Mouse (Mus musculus) heart, postnatal 25 days (tissue): ENCODE results near the gene Prc1. TPM values are rescaled to one million over a fixed set of nuclear protein-coding genes. Genes with fewer than 3 reads are reported as not detected.

Experiments used
- DNase-seq: peaks from one replicate; pipeline ENCODE4 v3.0.0; 2022; ENCODE audit warnings: low spot score
- intact Hi-C: fragments of 180-260 bp; cut with DNase I; formaldehyde crosslinking; loops from one replicate; pipeline ENCODE4 v1.15.1; 2025
- total RNA-seq, 2 experiments: library from RNA; stranded (reverse); gene quantifications; 2 replicates each; pipeline ENCODE4 v1.2.3; 2021

Prc1 gene
- total RNA-seq, result 1 to 10 TPM; 2.9 to 3.7 TPM

DNA sequence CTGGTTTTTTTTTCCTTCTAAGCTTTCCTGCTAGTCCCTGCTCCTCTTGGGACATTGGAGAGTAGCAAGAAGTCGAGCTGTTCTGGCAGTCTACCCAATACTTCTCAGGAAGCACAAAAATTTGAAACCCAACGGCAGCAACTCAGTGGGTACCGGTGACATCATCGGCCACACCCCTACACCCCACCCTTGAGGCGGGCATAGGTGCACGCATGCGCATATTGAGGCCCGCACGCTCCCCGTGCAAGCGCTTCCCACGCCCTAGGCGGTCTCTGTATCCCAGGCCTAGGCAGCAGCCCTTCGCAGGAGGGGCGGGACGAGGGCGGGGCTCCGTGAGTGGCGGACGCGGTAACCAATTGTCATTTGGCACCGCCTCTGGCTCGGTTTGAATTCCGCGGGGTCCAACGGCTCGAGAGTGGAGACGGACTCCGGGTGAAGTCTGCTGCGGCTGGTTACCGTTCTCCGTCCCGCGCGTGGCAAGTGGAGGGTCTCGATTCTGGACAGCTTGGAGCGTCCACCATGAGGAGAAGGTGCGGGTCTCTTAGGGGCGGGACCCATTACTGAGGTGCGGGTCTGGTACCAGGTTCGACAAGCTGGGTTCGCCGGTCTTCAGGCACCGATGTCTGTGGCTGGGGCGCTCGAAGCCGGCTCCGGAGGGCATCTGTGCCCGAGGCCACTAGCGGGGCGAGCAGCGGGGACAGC is at the start of gene Prc1:
Gene Prc1, plus strand, starts transcription at position 389 of the 702 bp plus-strand sequence.
- peak; percentile 98 for DNase-seq
- intact Hi-C loops, result no loop called here

DNA sequence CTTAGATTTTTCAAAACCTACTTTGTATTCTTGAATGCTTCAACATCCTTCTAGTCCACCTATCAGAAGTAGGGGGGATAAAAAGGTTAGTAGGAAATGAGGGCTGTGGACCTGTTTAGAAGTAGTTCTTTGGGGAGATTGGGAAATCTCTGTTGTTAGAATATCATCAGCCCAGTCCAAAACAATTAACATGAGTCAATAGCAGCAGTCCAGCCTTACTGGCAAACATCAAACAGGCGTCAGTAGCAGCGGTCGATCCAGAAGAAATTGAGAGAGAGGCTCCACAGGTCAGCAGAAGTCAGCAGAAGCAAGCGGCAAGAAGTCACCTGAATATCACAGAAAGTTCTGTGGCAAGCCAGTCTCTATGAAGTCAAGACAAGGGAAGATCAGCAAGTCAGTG is 49.4 kb upstream of the Prc1 start:
- DNase-seq, result no peak
- intact Hi-C loops, result no loop called here

DNA sequence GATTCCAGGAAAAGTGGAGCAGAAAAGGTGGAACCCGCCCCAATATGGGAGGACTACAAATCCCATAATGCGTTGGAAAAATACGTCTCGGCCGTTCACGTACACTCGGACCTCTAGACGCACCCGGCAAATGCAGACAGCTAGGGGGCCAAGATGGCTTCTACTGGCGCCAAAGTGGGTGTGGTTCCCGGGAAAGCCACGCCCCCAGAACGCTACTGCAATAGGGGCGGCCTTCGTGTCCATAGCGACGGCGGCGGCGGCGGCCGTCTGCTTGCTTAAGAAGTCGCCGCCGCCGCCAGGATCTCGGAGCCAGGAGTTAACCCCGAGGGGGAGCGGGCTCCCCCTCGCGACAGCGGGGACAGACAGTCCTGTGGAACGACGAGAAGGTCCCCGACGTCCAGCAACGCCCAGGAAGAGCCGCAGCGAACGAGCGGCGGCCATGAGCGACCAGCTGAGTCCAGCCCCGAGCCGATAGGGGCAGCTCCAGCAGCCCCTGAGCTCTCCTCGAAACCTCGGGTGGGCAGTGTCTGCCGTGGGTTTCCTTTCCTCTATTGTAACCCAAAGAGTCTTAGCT is 48.0 kb upstream of the Prc1 start, which contains the start of gene Ttll13:
Gene Ttll13, plus strand, starts transcription at position 229 of the 574 bp plus-strand sequence.
- DNase-seq, result peak; percentile 94

DNA sequence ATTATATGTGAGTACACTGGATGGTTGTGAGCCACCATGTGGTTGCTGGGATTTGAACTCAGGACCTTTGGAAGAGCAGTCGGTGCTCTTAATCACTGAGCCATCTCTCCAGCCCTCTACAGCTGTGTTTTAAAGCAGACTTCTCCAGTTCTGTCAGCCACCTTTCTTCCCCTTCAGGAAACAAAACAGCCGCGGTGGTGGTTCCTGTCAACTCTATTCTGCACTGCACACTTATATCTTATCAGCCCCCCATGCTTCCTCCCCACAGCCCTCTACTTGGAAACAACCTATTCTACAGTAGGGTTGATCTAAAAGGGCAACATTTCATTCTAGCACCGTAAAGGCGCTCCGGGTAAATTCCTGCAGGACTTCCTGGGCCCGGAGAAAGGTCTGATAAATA is 47.4 kb upstream of the Prc1 start:
- no peak for DNase-seq
- intact Hi-C loops, result no loop called here

More for the DNA sequence above, 48.0 kb upstream of the Prc1 start, which contains the start of gene Ttll13:
- intact Hi-C loops, result no loop called here

GRCm38 (mm10) chr7:80252437-80252836 is 41.8 kb upstream of the Prc1 start:
- intact Hi-C loops, result no loop called here
- no peak for DNase-seq

DNA sequence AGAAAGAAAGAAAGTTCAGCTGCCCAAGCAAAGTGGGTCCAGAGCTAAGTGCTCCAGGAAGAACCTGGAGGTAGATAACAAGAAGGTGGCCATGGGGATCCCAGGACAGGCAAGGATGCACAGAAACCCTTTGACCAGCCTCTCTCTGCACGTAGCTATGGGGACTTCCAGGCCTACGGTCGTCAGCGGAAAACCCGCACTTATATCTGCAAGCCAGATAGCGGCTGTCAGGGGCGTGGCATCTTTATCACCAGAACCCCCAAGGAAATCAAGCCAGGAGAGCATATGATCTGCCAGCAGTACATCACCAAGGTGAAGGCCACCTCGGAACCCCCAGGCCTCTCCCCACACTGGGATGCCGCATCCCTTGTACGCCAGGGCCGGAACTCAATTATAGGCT is 41.4 kb upstream of the Prc1 start:
- intact Hi-C loops, result no loop called here

DNA sequence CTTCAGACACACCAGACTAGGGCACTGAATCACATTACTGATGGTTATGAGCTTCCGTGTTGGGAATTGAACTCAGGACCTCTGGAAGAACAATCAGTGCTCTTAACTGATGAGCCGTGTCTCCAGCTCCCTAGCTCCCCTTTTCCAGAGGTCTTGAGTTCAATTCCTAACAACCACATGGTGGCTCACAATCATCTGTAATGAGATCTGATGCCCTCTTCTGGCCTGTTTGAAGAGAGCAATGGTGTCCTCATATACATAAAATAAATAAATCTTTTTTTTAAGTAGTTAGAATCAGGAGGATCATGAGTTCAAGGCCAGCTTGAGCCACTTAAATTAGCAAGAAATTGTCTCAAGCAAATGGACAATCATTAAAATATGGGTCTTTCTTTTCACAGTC is 38.3 kb upstream of the Prc1 start:
- intact Hi-C loops, result no loop called here
- no peak for DNase-seq

More for the DNA sequence above, 41.4 kb upstream of the Prc1 start:
- DNase-seq, result no peak

GRCm38 (mm10) chr7:80257706-80258105 is 36.5 kb upstream of the Prc1 start:
- no peak for DNase-seq
- intact Hi-C loops, result no loop called here

DNA sequence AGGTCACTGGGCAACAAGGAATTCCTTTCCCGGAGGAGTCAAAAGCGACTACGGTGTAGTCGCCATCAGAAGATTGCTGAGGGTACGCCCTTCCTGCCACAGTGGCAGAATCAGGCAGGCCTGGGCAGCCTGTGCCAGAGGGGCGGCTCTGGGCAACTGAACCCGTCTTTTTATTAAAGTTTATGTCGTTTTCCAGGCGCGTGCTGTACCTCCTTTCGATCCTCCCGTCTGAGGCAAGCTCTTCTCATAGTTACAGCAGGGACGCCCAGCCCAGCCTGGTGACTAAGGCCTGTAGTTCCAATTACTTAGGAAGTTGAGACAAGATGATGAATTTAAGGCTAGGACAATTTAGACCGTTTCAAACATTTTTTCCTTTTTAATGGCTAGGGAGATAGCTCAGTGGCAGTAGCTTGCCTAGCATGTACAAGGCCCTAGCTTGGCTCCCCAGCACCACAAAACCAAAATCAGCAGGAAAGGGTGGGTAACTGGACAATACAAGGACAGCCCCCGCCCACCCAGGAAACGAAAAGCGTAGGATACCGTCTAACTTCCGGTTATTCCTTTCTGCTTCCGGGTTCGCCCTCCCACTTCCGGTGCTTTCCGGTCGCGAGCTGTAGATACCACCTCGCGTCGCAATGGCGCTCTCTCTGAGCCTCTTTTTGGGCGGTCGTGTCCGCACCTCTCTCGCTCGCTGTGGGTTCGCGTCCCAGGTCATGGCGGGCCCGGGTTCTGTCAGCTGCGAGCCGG is 33.5 kb upstream of the Prc1 start, which contains the start of gene Ngrn:
Gene Ngrn, plus strand, starts transcription at position 591 of the 747 bp plus-strand sequence.
- DNase-seq, result peak; percentile 76
- intact Hi-C loops, result no loop called here

DNA sequence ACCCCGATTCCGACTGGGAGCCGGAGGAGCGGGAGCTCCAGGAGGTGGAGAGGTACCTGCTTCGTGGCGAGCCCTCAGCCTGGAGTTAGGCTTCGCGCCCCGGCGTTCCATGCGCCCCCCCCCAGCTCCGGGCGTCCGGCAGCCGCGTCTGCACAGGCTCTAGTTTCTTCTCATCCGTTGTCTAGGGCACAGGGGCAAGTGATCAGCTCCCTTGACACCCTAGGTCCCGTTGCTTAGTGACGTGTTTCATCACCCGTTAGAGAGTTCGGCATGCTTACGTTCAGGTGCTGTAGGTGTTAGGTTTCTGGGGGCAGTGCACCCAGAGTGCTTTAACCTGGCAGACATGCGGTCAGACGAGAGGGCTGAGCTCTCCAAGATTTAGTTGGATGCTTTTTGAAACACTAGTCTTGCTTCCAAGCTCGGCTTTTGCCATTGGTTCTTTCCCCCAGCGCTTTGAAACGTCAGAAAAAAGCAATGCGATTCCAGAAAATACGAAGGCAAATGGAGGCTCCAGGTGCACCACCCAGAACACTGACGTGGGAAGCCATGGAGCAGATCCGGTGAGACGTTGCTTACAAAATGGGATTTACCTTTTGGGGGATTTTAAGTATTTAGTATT is 32.8 kb upstream of the Prc1 start:
- no peak for DNase-seq
- intact Hi-C loops, result no loop called here

GRCm38 (mm10) chr7:80264606-80265005 is 29.6 kb upstream of the Prc1 start:
- intact Hi-C loops, result no loop called here
- DNase-seq, result no peak

- no peak for DNase-seq
- intact Hi-C loops, result no loop called here
Observed at GRCm38 (mm10) chr7:80267764-80268163, 26.5 kb upstream of the Prc1 start.

DNA sequence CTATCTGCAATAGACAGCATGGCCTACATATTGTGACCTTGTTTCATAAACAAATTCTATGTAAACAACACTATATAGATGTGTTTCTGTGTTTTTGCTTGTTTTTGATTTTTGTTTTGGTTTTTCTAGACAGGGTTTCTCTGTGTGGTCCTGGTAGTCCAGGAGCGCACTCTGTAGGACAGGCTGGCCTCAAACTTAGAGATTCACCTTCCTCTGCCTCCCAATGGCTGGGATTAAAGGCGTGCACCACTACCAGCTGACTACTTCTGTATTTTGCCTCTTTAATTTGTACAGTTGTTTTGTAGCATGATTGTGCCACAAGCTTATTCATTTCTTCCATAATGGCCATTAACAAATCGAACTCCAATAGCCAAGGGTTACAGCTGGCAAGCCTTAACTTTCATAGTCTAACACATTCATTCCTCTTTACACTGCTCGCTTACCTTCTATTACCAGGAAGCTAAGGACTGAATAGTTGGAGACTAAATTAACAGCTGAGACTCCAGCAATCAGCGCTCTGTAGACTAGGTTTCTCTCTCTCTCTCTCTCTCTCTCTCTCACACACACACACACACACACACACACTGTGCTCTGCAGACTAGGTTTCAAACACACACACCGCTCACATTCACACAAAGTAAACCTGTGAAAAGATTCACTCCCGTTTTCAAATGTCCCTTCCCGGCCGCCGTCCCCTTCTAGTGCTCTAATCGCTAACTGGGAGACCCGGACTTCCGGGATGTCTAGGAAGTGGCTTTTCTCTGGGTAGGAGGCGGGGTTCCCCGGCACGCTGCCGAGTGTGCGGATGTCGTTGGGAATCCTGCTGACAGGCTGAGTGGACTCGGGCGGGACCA is 25.1 kb upstream of the Prc1 start, which contains the start of gene Vps33b:
Gene Vps33b, plus strand, starts transcription at position 753 of the 854 bp plus-strand sequence.
- peak; percentile 89 for DNase-seq
- intact Hi-C loops, result no loop called here

DNA sequence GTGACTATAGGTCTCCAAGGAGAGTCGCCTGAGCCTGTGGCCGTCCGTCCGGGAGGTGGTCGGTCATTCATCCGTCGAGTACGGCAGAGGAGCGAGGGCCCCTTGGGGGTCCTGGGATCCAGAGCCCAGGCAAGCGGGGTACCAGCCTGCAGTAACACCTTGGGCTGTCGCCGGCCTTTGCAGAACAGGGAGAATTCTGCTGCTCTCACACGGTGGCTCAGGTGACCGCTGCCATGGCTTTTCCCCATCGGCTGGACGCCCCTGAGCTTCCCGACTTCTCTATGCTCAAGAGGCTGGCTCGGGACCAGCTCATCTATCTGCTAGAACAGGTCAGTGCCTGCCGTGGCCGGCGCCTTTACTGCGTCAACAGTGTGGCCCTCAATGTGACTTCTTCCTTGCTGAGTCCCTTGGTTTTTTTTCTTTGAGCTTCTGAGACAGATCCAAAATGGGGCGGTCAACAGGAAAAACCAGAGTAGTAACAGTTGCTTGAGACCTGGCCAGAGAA is 24.4 kb upstream of the Prc1 start:
- no peak for DNase-seq
- intact Hi-C loops, result no loop called here

DNA sequence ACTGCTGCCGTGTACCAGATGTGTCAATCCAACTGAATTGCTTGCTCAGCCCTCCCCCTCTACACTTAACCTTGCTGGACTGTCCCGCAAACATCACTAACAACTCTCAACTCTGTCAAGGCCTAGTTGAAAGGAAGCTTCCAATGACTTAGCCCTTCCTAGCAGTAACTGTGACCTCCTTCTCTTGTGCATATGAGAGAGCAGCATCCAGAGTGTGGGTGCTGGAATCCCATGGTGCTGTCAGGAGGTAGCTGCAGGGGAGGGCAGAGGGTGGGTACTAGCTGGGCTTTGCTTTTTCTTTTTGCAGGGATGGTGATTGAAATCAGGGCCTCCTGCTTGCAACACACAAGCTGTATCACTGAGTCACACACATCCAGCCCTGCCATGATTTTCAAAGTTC is 20.8 kb upstream of the Prc1 start:
- intact Hi-C loops, result no loop called here
- no peak for DNase-seq

- DNase-seq, result no peak
- intact Hi-C loops, result no loop called here
Observed at GRCm38 (mm10) chr7:80276374-80276773, 17.9 kb upstream of the Prc1 start.

DNA sequence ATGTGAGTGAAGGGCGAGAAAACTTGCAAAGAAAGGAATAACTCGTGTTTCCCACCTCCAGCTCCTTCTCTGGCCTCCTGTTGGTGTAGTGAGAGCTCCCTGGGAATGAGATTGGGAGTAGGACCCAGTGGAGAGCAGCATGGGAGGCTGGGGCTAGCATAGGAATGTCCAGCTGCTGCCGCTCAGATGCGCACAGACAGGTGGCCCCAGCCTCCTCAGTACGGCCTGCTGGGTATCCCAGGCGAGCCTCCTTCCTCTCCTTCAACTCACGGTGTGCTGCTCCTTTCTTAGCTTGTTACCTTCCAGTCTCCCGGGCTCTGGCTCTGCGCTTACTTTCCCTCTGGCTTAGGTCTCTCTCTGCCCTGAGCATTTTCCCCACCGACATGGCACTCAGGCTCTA is 14.2 kb upstream of the Prc1 start:
- no peak for DNase-seq
- intact Hi-C loops, result no loop called here

GRCm38 (mm10) chr7:80280998-80281397 is 13.3 kb upstream of the Prc1 start:
- DNase-seq, result no peak
- intact Hi-C loops, result no loop called here

DNA sequence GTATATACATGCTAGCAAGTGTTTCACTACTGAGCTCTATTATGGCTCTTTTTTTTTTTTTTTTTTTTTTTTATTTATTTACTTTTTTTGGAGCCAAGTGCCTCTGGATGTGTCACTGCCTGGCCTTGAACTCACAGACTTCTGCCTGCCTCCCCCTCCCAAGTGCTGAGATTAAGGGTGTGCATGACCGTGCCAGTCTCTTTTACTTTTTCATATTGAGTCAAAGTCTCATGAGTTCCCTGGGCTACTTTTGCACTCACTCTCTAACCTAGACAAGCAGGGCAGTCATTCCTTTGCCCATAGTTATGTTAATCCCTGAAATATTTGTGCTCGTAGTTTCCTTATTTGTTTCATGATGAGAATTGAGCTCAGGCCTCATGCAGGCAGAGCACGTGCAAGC is 12.6 kb upstream of the Prc1 start:
- intact Hi-C loops, result no loop called here
- no peak for DNase-seq
